Mouse (Mus musculus) spleen, adult 2 months (tissue): Measurements from ENCODE around the gene Dis3l2.

Source experiments
- CTCF ChIP-seq: fragments of 200-500 bp; IDR thresholded peaks from 2 replicates; pipeline ENCODE4 v1.5.1; 2011; ENCODE audit warnings: mild to moderate bottlenecking, inconsistent platforms; ENCODE audit not compliant: insufficient read depth, insufficient read length, insufficient replicate concordance; ENCODE audit errors: extremely low read depth
- POLR2A ChIP-seq: fragments of 200-500 bp; IDR thresholded peaks from 2 replicates; pipeline ENCODE4 v1.6.1; 2011; ENCODE audit warnings: low read depth, low read length, inconsistent platforms

- TF ChIP-seq POLR2A, result no peak
- no peak for TF ChIP-seq CTCF
These were observed 5.9 kb downstream of the Dis3l2 start for GRCm38 (mm10) chr1:86709546-86709945.
